Mouse (Mus musculus) urinary bladder, postnatal 36 days (tissue): ENCODE measurements around the gene Unk.

Source experiments
- DNase-seq, 2 experiments: peaks; one replicate each; pipeline ENCODE4 v3.0.0; 2022; ENCODE audit warnings: low spot score in 2 of 2, mixed read lengths in 1 of 2

The Unk gene

DNA sequence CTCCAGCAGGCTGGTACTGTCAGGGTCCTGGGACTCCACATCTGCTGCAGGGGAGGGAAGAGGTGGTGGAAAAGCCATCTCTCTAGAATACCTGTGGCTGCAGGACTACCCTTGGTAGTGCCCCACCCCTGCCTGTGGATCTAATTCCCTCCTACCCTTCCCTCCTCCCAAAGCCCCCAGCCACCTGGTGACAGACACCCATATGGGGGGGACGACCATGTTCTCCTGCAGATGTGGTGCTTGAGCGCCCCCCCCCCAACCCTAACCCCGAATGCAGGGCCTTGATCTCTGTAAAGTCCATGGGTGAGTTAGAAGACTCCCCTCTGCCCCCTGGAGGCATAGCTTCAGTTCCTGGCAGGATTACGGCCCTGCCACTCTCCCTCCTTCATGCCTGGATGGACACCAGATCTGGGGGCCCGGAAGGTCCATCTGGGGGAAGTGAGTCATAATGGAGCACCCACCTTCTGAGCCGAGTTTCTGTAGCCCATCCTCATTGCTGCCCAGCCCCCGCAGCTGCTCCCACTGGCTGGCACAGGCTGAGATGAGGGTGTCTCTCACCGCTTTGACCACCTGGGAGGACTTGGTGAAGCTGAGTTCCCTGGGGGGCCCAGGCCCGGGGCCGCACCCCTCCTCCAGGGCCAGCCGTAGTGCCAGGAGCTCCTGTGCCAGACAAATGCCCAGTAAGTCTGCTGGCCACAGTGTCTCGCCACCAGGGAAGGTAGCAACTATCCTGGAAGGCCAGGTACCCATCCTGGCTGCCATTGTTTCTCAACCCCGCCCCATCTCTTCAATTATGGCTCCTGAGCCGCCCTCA is 77.0 kb downstream of the Unk start:
- no peak for DNase-seq

DNA sequence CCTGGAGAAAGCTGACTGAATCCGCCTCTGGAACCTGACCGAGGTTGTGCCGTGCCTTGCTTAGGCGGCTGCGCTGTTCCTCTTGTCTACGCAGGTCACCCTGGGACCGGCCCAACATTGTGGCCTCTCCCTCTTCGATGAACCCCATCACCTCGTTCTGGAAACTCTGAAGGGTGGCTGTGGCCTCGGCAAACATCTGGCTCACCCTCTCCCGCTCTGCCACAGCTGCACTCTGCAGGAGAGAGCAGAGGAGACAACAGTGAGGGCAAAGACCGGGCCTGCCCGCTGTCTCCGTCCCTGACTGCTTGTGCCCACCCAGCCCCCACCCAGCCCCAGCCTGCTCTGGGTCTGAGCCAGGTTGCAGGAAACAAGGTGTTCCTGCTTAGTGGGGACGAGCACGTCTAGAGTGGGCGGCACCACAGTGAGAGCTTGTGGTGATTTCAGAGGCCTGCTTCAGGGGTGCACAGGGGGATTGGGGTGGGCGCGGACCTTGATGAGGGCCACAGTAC is 77.7 kb downstream of the Unk start:
- no peak for DNase-seq

DNA sequence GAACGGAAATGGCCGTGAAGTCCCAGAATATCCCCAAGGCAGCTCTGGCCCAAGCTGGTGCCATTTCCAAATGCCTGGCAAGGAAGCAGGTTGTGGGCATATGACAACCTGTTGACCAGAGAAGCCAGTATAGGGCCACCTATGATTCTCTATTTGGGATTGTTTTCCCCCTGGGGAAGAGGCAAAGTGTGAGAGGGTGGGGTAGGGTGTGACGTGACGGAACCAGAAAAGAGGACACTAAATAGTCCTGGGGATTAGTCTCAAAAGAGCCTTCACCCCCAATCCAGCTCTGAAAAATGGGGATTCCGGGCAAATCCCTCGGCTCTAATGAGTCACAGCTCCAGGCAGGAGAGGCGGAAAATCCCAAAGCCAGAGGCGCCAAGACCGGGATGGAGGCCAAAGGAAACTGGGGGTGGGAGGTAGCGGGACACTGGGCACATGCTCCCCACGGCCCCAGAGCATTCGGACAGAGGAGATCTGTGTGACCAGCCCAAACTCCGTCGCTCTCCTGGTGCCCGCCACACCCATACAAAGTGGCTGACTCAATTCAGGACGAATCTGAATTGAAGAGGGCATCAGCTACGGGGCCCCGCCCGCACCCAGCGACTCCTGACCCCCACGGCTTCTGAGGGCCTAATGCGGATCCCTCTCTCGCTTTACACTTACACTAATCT is 78.5 kb downstream of the Unk start:
- DNase-seq: peak; percentile 57 to 81

DNA sequence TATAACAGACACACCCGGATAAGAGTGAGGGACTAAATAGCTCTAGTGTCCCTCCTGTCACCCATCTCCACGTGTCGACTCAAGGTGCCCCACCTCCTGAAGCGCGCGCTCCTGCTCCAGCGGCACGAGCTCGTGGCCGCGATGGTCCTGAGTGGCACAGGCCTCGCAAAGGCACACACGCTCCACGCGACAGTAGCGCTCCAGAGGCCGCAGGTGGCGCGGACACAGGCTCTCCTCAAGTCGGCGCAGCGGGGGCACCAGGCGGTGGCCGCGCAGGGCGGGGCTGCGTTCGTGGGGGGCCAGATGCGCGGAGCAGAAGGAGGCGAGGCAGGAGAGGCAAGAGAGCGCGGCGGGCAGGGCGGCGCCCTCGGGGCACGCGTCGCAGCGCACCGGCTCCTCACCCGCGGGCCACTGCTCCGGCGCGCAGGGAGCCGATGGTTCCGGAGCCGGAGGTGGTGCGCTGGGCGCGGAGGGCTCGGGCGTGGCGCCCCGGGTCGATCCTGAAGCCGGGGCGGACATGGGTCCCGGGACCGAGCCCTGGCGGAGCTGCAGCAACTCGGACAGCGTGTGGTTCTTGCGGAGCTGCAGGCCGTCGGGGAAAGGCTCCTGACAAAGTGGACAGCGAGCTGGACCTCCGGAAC is 79.4 kb downstream of the Unk start:
- no peak for DNase-seq

DNA sequence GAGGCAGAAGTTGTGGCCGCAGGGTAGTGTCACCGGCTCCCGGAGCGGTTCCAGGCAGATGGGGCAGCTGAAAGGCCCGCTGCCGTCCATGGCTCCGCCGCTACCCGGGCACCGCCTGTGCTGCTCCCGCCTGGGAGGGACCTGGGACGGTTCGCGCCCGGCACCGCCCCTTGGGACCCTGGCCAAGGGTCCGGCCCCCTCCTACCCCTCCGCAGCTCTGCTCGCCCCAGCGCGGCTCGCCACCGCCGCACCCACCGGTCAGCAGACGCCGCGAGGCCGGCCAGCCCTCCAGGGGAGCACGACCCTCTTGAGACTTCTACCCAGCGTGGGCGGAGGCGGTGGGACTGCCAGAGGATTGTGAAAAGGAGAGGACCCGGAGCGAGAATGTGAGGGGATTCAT is 80.0 kb downstream of the Unk start:
- peak; percentile 77 to 83 for DNase-seq

DNA sequence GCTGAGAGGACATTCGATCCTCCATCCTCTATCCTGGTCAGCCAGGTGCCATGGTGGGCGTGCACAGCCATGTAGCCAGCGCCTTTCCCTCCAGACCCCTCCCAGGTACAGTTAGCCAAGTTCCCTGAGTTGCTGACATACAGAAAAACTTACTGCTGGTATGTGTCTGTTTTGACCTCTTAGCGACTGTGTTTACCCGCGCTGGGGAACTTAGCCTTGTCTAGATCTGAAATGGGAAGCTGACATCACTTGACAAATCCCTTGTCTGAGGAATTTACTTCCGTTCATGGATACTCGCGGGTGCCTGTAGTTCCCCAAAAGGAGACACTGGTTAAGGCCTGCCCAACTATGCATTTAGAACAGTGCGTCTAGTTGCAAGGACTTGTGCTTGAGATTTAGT is 80.4 kb downstream of the Unk start:
- DNase-seq: no peak
